Mouse (Mus musculus) frontal cortex, postnatal 25 days (tissue): ENCODE measurements around the gene Gm10338.
"Not testable (repeated sequence)": the region's sequence is repeated elsewhere in the genome, so short reads cannot be mapped to it uniquely, and the experiment has no call there.

Experiments used
- DNase-seq, 2 experiments: peaks; one replicate each; pipeline ENCODE4 v3.0.0; 2022; ENCODE audit warnings: low spot score in 2 of 2

Gene Gm10338

GRCm38 (mm10) chr14:7595492-7595891 is at the start of gene Gm10338:
TSS of gene Gm10338 (minus strand) at chr14:7595592.
- DNase-seq: not testable (repeated sequence)

DNA sequence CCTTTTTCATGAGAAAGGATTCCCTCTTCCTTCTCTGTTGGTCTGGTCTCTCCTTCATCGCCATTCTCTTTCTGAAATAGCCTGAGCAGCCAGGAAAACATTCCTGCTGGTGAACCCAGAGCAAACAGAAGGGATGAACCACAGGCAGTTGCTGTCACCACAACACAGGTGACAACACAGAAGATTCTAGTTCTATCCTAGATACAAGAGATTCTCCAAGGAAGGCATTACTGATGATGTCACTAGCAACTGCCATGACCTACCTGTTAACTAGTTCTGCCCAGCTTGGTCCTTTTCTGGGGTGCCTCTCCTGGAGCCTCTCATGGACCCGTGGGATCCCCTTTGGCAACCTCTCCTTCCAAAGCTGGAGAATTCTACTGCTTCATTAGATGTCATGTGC is 48.5 kb upstream of the Gm10338 start, which contains the start of gene Gm10128:
Gm10128 (minus strand) TSS at position 101 of the 400 bp plus-strand sequence.
- not testable (repeated sequence) for DNase-seq

DNA sequence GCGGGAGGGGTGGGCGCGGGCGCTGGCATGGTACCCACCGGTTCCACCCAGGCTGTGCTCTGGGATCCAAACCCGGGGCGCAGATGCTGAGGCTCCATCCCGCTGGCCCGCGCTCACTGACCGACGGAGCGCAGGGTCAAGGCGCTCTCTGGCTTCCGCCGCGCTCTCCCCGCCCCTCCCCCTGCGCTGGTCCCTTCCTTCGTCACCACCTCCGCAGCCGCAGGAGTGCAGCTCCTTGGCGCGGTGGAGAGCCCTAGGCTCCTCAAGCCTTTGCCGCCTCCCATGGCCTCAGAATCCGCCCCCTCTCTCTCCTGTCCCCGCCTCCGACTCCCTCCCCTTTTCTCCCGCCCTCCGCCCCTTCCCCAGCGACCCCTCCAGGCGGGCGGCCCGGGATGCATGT is 27.0 kb downstream of the Gm10338 start, which contains the start of gene Gm3558:
Gm3558 (minus strand) TSS at position 185 of the 400 bp plus-strand sequence.
- not testable (repeated sequence) for DNase-seq

GRCm38 (mm10) chr14:7567890-7568289 is 27.5 kb downstream of the Gm10338 start:
- not testable (repeated sequence) for DNase-seq

DNA sequence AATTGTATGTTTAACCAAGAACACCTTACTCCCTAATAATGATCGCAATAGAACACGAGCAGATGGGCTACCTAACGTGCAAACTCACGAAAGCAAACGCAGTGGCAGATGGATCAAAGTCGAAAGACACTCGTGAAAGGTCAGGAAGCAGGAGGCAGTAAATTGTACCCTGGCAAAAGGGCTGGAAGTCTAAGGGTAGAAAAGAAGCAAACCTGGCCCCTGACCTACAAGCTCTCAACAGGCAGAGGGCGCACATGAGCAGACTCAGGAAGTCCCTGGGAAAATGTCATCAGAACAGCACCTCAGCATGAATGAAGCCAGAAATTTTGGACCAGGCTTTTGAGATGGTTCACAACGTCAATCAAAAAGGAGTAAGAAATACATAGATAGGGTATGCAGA is 28.1 kb downstream of the Gm10338 start:
- DNase-seq: not testable (repeated sequence)
